Mouse (Mus musculus): Measurements from ENCODE around the gene Stra6. TPM values are rescaled to one million over a fixed set of nuclear protein-coding genes. Genes with fewer than 3 reads are reported as not detected.

Stra6 gene
- polyA plus RNA-seq, 1 experiment from 2014 or later, result 4.3 TPM

Other genes with a start within 250 kb of the Stra6 start
- 5.5 and 8.5 TPM in 2 replicates for gene Arid3b, start 227.0 kb upstream of the Stra6 start, polyA plus RNA-seq (2014; fragmentation: Nextera tagmentation; extraction: Ambion mirVana)
- 93.1 and 101 TPM in 2 replicates for gene Ubl7, start 152.8 kb upstream of the Stra6 start, polyA plus RNA-seq (2014; fragmentation: Nextera tagmentation; extraction: Ambion mirVana)
- 1.0 and 1.1 TPM in 2 replicates for gene Sema7a, start 123.7 kb upstream of the Stra6 start, polyA plus RNA-seq (2014; fragmentation: Nextera tagmentation; extraction: Ambion mirVana)
- 0.26 and 0.57 TPM in 2 replicates for gene Cyp11a1, start 57.4 kb upstream of the Stra6 start, polyA plus RNA-seq (2014; fragmentation: Nextera tagmentation; extraction: Ambion mirVana)
- gene Ccdc33, start 55.0 kb downstream of the Stra6 start, polyA plus RNA-seq (2014; fragmentation: Nextera tagmentation; extraction: Ambion mirVana), result 0.91 TPM in 1 of 2 replicates, not detected in the other
- 83.3 and 87.9 TPM in 2 replicates for gene Islr, start 140.5 kb downstream of the Stra6 start, polyA plus RNA-seq (2014; fragmentation: Nextera tagmentation; extraction: Ambion mirVana)
- gene Islr2, start 140.5 kb downstream of the Stra6 start, polyA plus RNA-seq (2014; fragmentation: Nextera tagmentation; extraction: Ambion mirVana), result 1.7 and 2.6 TPM in 2 replicates
- 15.0 and 17.2 TPM in 2 replicates for gene Pml, start 186.0 kb downstream of the Stra6 start, polyA plus RNA-seq (2014; fragmentation: Nextera tagmentation; extraction: Ambion mirVana)
- 27.0 and 30.3 TPM in 2 replicates for gene Stoml1, start 189.4 kb downstream of the Stra6 start, polyA plus RNA-seq (2014; fragmentation: Nextera tagmentation; extraction: Ambion mirVana)
- gene Loxl1, start 249.4 kb downstream of the Stra6 start, polyA plus RNA-seq (2014; fragmentation: Nextera tagmentation; extraction: Ambion mirVana), result 32.2 and 38.5 TPM in 2 replicates